In genomic region chr4:149922121-149922718, GRCm38 (mm10) we compare ENCODE assay signal across 8 mouse cellular contexts. TPM values are rescaled to one million over a fixed set of nuclear protein-coding genes. Genes with fewer than 3 reads are reported as not detected.
DNase-seq lines count a peak whose midpoint lies in the region; ATAC-seq and TF ChIP-seq lines count a peak whose summit lies in the region.

No protein-coding gene starts in this region.

- peak; percentile 42 to 44 for DNase-seq in right cerebral cortex, postnatal 10 days (ENCODE audit: low spot score in 2 of 2)
- DNase-seq in right cerebral cortex, adult 18-20 months, result no peak
- DNase-seq in gastrocnemius, postnatal 36 days, result peak; percentile 65 to 73
- peak; percentile 58 for DNase-seq in hindlimb bud, embryonic 11.5 days (ENCODE audit: extremely low spot score, low read depth, low spot score)
- DNase-seq in lung, adult 2 months, result peak; percentile 75
- DNase-seq in skeletal muscle tissue, adult 2 months (ENCODE audit: low read depth, low spot score), result peak; percentile 76
- no peak for DNase-seq in thymus, adult 18-20 months

- intact Hi-C loops in gastrocnemius, postnatal 36 days (cut with DNase I), result no loop called here

- H3K4me3 ChIP-seq in lung, adult 2 months (replicated peaks; ENCODE audit: extremely low read depth, low read depth, low read length), result peak overlapping the region; percentile 18

- no peak for TF ChIP-seq CTCF in lung, adult 2 months (IDR thresholded peaks at IDR 0.05; ENCODE audit: insufficient read depth, low read length)

- no peak for TF ChIP-seq POLR2A in lung, adult 2 months (IDR thresholded peaks at IDR 0.05; ENCODE audit: borderline replicate concordance, extremely low read depth, low read depth, low read length)

- ATAC-seq in erythroblast, adult 5-6 weeks (replicated peaks; ENCODE audit: low FRiP score, poor library complexity, severe bottlenecking), result no peak

- 23% methylated on average over 14 of the region's 14 CpGs for WGBS in lung, adult 2 months

- peaks cover 15% of the 10 kb centered on the region for H3K4me1 ChIP-seq in lung, adult 2 months (ENCODE audit: control insufficient read depth, insufficient read depth, low read length)

RNA-seq across cellular contexts. Expression of gene Spsb1, which starts 32.6 kb away (rescaled TPM):
- total RNA-seq in gastrocnemius, postnatal 36 days (2021), result 1 to 10 TPM; 5.7 to 8.7 TPM
- 20.2 and 23.4 TPM in 2 replicates for polyA plus RNA-seq in lung, adult 2 months (2012; rRNA removed)
- total RNA-seq in erythroblast, adult 5-6 weeks (2015; ENCODE audit: low replicate concordance), result not detected in 2 replicates
- total RNA-seq in erythroblast, adult 5-6 weeks (2017; ENCODE audit: low replicate concordance), result 0.42 TPM in 1 of 2 replicates, not detected in the other

Comparison
In these comparisons a context has a peak if more than half of its experiments do, and no peak if none do; other contexts are left out.
1. DNase-seq: peak in right cerebral cortex, postnatal 10 days (2 of 2), gastrocnemius, postnatal 36 days (2 of 2), hindlimb bud, embryonic 11.5 days (single experiment), lung, adult 2 months (single experiment) and skeletal muscle tissue, adult 2 months (single experiment); none in right cerebral cortex, adult 18-20 months (single experiment) and thymus, adult 18-20 months (0 of 2).
2. RNA of gene Spsb1, which starts 32.6 kb away (total RNA-seq): 5.7 to 8.7 TPM in gastrocnemius, postnatal 36 days; 0.42 TPM in erythroblast, adult 5-6 weeks; every median in the first group is over 4 times any median in the second.